Mouse (Mus musculus) monocyte, adult 2 months (primary cell): Measurements from ENCODE around the gene Gm49354.
"Not testable (repeated sequence)": the region's sequence is repeated elsewhere in the genome, so short reads cannot be mapped to it uniquely, and the experiment has no call there.

Experiments used
- DNase-seq, 2 experiments: peaks; one replicate each; pipeline ENCODE4 v3.0.0; 2022; ENCODE audit warnings: low spot score in 2 of 2, low read depth in 1 of 2

The Gm49354 gene

DNA sequence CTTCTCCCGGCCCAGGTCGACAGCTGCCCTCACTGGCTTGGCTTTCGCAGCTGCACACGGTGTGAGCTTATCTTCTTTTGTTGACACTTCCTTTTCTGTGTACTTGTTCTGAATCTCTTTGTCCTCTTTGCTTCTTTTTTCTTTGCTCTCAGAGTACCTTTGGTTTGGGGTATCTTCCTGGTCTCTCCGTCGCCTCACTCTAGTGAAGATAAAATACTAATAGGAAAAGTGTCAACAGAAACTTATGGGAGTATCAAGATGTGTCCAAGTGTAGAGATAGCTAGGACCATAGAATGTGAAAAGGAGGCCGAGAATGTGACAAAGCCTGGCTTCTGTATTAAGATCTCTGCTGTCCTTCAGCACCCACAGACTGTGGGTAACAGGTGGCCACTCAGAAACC is at the start of gene Gm49354:
Gene Gm49354, minus strand, starts transcription at position 101 of the 400 bp plus-strand sequence.
- DNase-seq, result no peak

DNA sequence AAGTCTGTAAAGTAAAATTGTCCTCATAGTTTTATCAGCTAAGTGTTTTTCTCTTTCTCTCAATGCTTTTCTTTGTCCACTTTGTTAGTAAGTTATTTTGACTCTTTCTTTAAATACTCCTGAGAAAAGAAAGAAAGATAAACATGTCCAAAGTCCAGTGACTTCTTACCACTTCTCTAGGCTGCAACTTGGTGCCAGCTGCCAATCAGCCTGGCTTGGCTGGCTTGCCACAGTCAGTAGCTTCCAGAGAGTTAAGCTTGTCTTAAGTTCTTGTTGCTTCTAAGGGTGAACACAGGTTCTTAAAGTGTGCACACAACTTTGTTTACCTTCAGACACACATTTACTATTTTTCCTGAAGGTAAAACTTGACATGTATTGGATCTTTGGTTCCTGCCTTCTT is 43.9 kb upstream of the Gm49354 start:
- no peak for DNase-seq

DNA sequence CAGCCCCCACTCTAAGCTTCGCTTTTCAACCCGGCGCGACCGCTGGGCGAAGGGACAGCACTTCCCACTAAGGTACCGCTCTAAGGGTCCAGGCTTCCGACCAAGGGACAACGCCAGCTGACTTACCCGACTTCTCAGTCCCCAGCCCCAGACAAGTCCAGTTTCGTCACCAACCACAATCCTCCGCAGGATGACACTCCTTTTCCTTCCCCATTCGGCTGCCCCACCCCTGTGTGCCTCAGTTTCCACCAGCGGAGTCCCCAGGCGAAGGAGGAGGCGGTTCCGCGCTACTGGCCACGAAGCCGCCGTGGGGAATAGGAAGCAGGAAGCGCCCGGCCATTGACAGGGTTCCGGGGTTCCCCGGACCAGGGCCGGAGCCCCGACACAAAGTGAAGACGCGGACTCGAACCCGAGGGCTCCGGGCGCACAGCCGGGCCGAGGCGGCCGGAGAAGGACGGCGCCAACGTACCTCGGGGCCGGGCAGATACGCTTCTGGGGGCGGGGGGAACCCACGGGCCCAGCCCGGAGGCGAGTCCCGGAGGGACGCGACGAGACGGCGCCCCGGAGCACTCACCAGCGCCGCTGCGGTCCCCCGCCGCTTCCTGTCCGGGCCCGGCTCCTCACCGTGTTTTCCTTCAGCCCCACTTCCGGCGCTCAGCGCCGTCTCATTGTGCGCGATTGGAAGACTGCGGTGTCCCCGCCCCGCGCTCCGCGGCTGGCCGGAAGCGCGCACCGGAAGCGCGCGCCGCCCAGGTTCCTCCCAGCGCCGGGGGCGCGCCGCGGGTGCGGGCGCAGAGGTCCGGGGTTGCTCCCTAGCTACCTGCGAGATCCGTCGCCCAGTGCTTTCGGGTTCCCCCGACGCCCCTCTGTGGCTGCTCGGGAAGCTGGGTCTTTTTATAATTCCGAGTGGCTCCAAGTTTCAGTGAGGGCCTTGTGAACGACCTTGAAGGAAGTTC is 40.7 kb upstream of the Gm49354 start, which contains the start of gene Tut7:
Gene Tut7, minus strand, starts transcription at position 641 of the 956 bp plus-strand sequence.
- peak; percentile 79 to 87 for DNase-seq

DNA sequence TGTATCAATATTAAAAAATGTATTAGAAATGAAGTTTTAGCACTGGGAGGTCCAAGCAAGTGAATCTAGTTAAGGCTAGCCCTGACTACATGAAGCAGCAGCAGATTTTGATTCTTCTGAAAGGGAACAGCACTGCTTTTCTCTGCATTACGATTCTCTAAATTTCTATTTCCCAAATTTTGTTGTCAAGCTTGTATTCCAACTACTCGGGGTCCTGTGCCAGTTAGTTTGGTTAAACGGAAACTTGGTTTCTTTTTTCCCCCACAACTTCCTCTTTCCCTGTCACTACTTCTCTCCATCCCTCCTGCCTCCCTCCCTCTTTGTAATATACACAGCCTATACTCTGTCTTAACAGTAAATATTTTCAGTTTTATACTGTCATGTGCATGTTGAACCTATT is 38.8 kb upstream of the Gm49354 start:
- no peak for DNase-seq

DNA sequence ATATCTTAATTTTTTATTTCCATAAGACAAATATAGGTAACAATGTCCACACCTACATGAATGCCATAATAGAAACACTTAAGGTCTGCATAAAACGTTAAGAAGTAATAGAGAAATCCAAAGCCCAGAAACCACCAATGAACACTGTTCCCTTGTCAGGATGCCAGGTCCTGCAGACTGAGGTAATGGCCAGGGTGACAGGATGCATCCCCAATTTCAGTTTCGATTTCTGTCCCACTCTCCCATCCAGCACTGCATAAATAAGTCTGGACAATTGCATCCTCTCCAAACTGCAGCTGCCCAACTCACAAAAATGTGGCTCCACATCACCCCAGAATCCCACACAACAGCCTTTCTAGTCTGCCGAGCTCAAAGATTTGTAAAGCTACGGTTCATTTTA is 38.1 kb upstream of the Gm49354 start:
- DNase-seq, result no peak

DNA sequence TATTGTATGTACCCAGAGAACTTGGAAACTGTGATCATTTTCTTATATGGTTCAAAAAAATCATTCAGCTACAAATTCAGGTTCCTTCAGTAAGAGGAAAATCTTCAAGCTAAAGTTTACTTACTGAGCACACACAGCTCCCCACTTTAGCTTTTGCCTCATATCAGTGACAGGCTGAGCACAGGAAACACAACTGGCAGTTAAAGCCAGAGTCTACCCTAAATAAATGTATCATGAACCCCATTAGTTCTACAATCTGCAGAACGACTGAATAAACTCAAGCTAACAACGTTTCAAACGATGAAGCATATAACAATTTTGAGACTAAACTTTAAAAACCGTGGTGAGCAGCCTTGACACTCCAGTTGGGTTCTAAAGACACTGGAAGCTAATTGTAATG is 35.3 kb upstream of the Gm49354 start:
- no peak for DNase-seq

DNA sequence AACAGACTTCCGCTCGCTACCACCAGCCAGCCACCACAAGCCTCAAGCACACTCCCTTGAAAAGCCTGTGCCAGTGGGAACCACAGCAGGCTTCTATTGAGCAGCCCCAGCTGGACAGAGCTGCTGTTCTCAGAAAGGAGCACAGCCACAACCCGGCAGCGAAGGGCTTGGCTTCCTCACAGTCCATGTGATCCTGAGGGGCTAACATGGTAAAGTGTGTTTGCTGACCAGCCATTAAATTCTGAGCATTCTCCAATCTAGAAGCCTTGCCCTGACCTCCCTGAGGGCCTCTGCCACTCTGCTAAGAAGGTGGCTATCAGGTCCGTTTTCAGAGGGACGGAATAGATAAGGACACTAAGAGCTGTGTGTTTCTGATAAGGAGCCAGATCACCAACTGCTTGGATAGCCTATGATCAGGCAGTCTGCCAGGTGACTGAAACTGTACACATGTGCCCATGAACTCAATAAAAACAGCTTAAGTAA is 32.1 kb upstream of the Gm49354 start:
- DNase-seq, result no peak

DNA sequence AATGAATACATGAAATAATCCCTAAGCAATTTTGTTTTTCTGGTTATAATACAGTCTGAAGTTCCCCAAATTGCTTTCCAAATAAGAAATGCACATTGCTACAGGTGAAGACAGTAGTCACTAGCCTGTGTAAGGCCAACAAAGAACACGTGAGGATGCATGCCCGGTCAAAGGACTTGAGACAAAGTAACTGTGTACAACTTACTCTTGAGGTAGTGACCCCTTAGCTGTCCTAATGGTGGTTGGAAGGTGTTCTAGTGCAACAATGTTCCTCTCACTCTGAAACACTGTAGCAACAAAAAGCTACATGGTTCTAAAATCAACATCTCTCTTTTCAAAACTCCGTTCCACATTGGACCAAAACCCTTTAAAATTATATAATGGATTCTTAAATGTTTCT is 29.5 kb upstream of the Gm49354 start:
- no peak for DNase-seq

DNA sequence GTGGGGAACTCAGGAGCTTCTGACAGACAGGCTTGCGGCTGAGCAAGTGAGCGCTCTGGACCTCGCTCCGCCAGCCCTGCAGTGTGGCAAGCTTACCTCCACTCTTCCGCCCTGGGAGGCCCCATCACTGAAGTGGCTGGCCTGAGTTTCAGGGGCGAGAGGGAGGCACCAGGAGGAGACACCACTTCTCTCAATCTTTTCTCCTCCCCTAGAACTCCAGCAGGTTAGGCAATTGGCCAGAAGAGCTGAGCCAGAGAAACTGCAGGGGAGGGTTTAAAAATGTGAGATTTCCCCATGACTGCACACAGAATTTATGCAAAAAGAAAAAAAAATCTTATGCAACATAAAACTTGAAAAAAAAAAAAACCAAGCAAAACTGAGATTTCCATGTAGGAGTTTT is 19.0 kb upstream of the Gm49354 start:
- DNase-seq, result no peak

DNA sequence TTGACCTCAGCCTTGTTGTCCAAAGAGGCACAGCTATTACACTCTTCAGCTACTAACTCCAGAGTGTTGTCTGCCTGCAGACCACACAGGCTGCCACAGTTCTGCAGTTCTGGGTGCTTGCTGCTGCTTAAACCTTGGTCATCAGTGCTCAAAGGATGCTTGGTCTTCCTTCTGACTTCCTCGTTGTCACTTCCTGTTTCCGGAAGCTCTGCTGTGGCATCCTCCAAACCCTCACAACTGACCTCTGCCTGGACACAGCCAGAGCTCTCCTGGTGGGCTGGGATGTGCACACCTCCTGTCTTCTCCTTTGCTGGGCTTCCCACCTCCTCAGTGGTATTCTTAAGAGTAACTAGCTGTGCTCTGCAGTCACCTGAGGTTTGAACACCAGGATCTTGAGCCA is 18.0 kb upstream of the Gm49354 start:
- no peak for DNase-seq

DNA sequence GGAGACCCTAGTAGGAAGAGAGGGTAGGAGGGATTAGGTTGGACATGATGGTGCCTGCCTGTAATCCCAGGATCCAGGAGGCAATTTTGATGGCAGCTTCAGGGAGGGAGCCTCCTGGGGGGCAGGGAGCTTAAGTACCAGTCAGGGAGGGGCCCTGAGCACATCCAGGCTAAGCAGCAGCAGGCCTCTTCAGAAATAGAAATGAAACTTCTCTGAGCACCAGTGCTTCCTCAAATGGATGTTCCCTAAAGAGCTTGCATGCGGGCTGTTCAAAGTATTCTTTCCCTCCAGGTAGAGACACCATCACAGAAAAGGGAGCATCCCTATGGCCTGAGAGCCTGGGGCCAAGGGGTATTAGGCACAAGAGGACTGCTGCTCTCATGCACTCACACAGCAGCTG is 16.3 kb upstream of the Gm49354 start:
- DNase-seq, result no peak

DNA sequence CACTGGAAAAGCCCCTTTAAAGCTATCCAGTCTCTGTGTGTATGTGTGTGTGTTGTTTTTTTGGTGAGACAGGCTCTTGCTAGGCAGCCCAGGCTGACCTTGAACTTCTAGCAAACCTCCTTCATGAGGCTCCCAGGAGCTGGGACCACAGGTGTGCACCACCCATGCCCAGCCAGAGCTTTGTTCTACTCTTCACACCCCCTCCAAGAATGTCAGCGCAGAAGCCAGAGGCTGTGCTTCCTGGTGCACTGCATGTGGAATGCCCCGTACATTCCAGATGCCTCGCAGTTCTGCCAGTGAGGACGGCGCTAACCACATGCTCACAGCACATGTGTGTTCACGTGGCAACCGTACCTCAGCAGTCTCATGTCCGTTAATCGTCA is 14.4 kb upstream of the Gm49354 start:
- DNase-seq, result no peak

DNA sequence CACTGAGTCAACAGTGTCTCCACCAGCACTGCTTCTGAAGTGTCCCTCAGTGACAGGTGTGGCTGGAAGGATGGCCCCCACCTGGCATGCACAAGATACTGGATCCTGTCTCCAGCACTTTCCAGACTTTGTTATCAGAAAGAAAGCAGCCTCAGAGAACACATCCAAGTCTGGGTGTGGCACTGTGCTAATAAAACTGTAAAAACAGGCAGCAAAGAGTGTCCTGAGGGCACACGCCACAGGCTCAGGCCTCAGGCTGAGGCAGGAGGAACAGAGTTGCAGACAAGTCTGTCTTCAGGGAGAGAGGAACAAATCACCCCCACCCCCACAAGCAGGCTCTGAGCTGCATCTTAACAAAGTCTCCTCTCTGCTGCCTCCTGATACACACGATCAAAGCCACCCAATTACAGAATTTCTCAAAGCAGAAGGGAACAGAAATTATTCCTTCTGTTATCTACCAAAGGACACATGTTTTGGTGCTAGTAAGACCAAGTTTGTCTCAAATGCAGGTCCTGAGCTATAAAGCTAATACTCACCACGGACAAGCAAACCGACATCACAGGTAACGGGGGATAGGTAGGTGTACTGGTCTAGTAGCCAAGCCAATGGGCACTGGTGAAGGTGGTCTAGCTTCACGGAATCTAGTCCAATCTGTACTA is 13.9 kb upstream of the Gm49354 start:
- no peak for DNase-seq

DNA sequence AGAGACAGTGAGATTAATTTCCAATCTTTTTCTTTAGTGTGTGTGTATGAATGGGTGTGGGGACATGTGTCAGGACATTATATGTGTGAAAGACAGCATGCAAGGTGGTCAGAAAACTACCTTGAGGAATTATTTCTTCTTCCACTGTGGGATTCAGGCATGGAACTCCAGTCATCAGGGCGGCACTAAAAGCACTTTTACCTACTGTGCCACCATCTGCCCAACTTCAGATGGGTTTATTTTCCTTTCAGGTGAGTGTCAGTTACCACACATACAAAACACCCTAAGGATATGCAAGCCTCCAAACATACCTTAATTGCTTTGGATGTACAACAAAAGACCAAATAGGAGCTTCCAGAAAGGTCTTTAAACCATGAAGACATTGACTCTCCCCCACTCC is 12.7 kb upstream of the Gm49354 start:
- no peak for DNase-seq

DNA sequence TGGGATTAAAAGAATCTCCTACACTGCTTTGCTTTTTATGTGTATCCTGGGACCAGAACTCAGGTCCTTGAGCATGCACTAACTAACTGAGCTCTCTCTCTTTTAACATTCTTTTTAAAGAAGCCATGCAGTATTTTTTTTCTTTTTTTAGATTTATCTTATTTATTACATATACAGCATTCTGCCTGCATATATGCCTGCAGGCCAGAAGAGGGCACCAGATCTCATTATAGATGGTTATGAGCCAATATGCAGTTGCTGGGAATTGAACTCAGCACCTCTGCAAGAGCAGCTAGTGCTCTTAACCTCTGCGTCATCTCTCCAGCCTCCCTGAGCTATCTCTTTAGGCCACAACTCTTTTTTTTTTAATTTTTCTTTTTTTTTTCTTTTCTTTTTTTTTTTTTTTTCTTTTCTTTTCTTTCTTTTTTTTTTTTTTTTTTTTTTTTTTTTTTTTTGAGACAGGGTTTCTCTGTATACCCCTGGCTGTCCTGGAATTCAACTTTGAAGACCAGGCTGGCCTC is 2.2 kb downstream of the Gm49354 start:
- not testable (repeated sequence) for DNase-seq

DNA sequence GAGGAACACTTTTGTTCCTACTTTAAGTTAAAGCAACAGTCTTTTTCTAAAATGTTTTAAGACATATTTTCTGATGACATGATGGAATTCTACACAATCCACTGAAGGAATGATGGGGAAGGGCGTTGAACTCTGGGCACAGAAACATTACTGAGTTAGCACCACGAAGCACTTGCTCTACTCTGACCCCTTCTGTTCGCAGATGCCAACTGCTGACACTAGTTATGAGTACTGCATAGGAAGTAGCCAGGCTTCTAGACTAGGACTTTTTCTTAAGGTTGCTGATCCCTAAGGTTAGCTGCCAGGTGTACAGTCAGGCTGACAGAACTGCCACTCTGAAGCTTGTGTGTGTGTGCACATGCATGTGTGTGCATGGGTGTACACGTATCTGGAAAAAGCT is 2.8 kb downstream of the Gm49354 start:
- DNase-seq, result no peak

DNA sequence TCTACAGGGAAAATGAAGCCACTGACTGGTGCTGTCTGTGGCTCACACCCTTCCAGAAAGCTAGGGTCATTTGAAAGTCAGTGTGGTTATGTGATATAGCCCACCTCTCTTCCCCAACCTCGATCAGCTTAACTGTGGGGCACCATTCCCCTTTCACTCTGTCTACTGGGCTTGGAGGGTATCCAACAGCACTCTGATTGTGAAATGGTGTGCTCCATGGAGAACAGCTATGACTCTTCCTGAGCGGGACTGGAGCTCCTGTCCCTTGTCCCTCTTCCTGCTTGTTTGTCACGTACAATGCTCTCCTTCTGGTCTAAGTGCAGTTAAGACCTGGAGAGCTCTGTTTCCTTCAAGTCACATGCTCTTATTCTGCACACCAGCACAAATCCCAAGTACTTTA is 6.9 kb downstream of the Gm49354 start:
- DNase-seq, result no peak

DNA sequence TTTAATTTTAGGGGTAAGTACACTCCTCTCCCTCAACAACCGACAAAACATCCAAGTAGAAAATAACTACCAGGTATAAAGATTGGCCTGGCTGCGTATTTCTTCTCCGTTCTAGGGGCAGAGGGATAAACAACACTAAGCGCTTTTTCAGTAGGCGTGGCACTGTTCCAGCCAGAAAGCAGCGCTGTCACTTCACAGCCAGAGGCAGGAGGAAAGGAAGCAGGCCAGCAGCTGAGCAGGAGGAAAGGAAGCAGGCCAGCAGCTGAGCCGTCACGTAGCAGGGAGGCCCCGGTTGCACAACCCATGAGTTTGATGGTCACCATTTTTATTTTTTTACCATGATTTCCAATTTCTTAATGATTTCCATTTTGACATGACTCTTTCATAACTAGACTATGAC is 10.8 kb downstream of the Gm49354 start:
- DNase-seq, result peak; percentile 57 to 59

DNA sequence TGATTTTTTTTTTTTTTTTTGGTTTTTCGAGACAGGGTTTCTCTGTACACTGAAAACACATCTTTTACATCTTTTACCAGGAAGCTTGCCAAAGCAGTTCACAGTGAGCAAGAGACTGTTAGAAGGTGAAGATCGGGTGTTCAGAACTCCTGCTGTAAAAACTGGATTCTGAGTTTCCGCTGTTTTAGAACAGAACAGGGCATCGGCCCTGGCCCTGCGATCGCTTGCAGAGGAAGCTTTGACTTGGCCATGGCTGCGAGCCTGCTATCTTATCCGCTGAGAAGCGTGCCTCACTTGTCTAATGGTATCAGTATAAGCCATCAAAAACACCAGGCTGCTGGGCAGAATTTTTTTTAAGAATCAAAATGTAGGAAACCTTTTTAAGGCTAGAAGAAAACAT is 11.2 kb downstream of the Gm49354 start:
- no peak for DNase-seq

DNA sequence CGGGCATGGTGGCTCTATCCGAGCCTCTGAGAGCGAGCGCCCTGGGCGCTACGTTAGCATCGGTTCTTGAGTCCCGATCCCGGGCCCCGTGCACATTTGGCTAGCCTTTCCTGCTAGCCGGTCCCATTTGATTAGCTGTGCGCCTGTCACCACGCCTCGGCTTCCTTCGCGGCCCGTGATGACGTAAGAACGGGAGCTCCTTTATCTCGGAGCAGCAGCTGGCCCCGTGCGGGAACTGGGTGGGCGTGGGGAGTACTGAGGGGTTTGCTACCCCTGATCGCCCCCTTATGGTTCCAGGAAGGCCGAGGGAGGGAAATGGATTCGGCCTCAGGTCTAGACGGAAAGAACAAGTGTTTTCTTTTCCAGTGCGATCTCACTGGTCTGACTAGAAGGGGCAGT is 11.9 kb downstream of the Gm49354 start:
- peak; percentile 64 to 76 for DNase-seq

DNA sequence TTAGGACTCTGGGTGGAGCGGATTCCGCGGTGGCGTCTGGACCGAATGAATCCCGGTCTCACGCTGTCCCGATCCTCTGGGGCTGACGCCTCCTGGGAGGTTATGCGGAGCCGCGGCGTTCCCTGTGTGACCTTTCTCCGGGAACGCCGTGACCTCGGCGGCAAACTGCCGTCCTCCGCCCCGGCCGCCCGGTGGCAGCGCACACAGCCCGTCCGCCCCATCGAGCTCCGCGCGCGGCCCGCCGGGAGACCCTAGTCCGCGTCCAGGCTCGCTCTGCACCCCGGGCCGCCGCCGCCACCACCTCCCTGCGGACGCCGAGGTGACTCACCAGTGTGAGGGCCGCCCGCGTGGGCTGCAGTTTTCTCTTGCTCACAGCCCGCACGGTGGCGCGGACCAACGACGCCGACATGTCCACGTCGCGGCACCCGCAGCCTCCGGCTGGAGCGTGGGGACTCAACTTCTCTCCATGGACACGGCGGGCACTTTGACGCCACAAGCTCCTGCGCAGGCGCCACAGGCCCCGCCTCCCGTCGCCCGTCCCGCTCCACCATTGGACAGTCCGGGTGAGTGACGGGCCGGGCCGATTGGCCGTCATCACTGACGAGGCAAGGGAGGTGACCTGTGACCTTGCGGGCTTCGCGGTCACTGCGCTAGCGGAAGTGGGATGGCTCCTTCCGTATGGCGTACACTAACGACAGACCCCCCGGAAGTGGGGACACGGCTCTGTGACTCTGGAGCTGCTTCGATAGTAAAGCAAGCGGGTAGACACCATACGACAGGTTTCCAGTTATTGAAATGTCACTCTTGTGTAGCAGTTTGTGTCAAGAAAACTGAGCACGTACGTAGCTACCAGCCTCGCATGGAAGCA is 12.5 kb downstream of the Gm49354 start, which contains the start of gene Isca1:
Gene Isca1, minus strand, starts transcription at position 515 of the 868 bp plus-strand sequence.
- peak; percentile 97 to 100 for DNase-seq
